In the genomic region with DNA sequence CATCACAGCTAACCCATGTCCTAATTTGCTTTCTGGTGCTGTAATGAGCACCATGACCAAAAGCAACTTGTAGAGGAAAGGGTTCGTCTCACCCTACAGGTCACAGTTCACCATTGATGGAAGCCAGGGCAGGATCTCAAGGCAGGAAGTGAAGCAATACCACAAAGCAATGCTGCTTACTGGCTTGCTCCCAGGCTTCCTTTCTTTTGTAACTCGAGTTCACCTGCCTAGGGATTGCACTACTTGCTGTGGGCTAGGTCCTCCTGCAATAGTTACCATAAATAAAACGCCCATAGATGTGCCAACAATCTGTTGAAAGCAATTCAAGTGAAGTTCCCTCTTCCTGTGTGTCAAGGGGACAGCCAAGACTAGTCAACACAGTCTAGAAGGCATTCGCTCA, we compare ENCODE assay signal across 17 mouse cellular contexts.
DNase-seq lines count a peak whose midpoint lies in the region; ATAC-seq and TF ChIP-seq lines count a peak whose summit lies in the region.
"Had no signal": no experiment of that assay in that cellular context is flagged by ENCODE, and none has a peak within 500 bp of the region (broad histone marks: within the 10 kb centered on the region; RNA-seq: fewer than 3 reads in every experiment).

No protein-coding gene starts in this region.

- DNase-seq in adrenal gland, postnatal 10 days = peak; percentile 10
- DNase-seq in adrenal gland, postnatal 4 days (ENCODE audit: low spot score in 2 of 2) = no peak
- no peak for DNase-seq in embryo, embryonic 10.5 days (ENCODE audit: low spot score)
- DNase-seq in left cerebral cortex, adult 2 months (ENCODE audit: extremely low spot score in 1 of 2, low spot score in 2 of 2) = no peak
- DNase-seq: adrenal gland, postnatal 14 days; cerebellum, adult 8-10 months; cerebellum, postnatal 25 days; gastrocnemius, adult 2 months; gastrocnemius, postnatal 25 days had no signal

- no peak for TF ChIP-seq CTCF in left cerebral cortex, adult 2 months (IDR thresholded peaks at IDR 0.05)

- intact Hi-C loops in left cerebral cortex, adult 2 months (cut with DNase I) = no loop called here

- no peak overlapping the region for H3K4me3 ChIP-seq in left cerebral cortex, adult 2 months
- H3K4me3 ChIP-seq: embryonic facial prominence, embryonic 10.5 days; forebrain, embryonic 10.5 days; gastrocnemius, adult 2 months; heart, embryonic 12.5 days; hindbrain, embryonic 15.5 days had no signal

- ATAC-seq in common myeloid progenitor, adult 5-6 weeks (replicated peaks; ENCODE audit: low read depth, poor library complexity, severe bottlenecking) = peak; percentile 48
- peak; percentile 51 to 70; a peak in 2 of 4 replicates for ATAC-seq in hematopoietic stem cell, adult 5-6 weeks (replicated peaks in 1 of 2; ENCODE audit: insufficient read depth in 1 of 2, low FRiP score in 2 of 2, low TSS enrichment in 1 of 2, low read depth in 1 of 2, poor library complexity in 2 of 2, severe bottlenecking in 2 of 2)
- ATAC-seq in neutrophil, adult 5-6 weeks (ENCODE audit: extremely low read depth, insufficient number of reproducible peaks, low FRiP score, poor library complexity, severe bottlenecking) = peak; percentile 62
- ATAC-seq: forebrain, embryonic 14.5 days had no signal

- H3K27ac ChIP-seq in left cerebral cortex, adult 2 months = no peak overlapping the region
- H3K27ac ChIP-seq: embryonic facial prominence, embryonic 10.5 days; forebrain, embryonic 10.5 days; gastrocnemius, adult 2 months; hindbrain, embryonic 15.5 days had no signal
